Mouse (Mus musculus): Measurements from ENCODE around the gene Mtx3.

GRCm38 (mm10) chr13:92798830-92799229, 45.7 kb upstream of the Mtx3 start:
- no peak for TF ChIP-seq MAFK (IDR thresholded peaks at IDR 0.05; ENCODE audit: insufficient read depth, low read depth, low read length)
- no peak for TF ChIP-seq ZNF384 (IDR thresholded peaks at IDR 0.05; ENCODE audit: low read depth, low read length)
- no peak for TF ChIP-seq HCFC1 (IDR thresholded peaks at IDR 0.05; ENCODE audit: borderline replicate concordance, insufficient read depth, low read length)
- no peak for TF ChIP-seq CHD2 (IDR thresholded peaks at IDR 0.05; ENCODE audit: low read depth, low read length)

Data from ES-E14 (cell line).